Mouse (Mus musculus) kidney, adult 2 months (tissue): Measurements from ENCODE around the gene Nf1. TPM values are rescaled to one million over a fixed set of nuclear protein-coding genes. Genes with fewer than 3 reads are reported as not detected.

Experiments
- DNase-seq: peaks from one replicate; pipeline ENCODE4 v3.0.0; 2021
- H3K27ac ChIP-seq: fragments of 200-500 bp; 2 replicates; pipeline ENCODE4 v1.5.1; 2012; ENCODE audit warnings: low read depth, low read length, control low read depth, inconsistent platforms; ENCODE audit not compliant: insufficient read depth
- H3K27me3 ChIP-seq: fragments of 200-500 bp; replicated peaks from 2 replicates; pipeline ENCODE4 v1.6.1; 2012; ENCODE audit warnings: mild to moderate bottlenecking, moderate library complexity, low read length, inconsistent platforms; ENCODE audit not compliant: control insufficient read depth, insufficient read depth
- H3K36me3 ChIP-seq: fragments of 200-500 bp; 2 replicates; pipeline ENCODE4 v1.6.1; 2012; ENCODE audit warnings: mild to moderate bottlenecking, moderate library complexity, low read length, inconsistent platforms; ENCODE audit not compliant: control insufficient read depth, insufficient read depth
- H3K4me1 ChIP-seq: fragments of 200-500 bp; 2 replicates; pipeline ENCODE4 v1.6.1; 2011; ENCODE audit warnings: low read length; ENCODE audit not compliant: control insufficient read depth, insufficient read depth
- H3K4me3 ChIP-seq: fragments of 200-500 bp; 2 replicates; pipeline ENCODE4 v1.5.1; 2011; ENCODE audit warnings: mild to moderate bottlenecking, low read depth, low read length, control low read depth; ENCODE audit not compliant: insufficient read depth
- CTCF ChIP-seq: fragments of 200-500 bp; conservative IDR thresholded peaks from 2 replicates; pipeline ENCODE4 v1.5.1; 2011; ENCODE audit warnings: low read depth, mild to moderate bottlenecking, control low read depth, low read length, moderate library complexity, mixed read lengths; ENCODE audit not compliant: insufficient read depth, insufficient read length
- POLR2A ChIP-seq: fragments of 200-500 bp; IDR thresholded peaks from one replicate; pipeline ENCODE4 v1.6.1; 2011; ENCODE audit warnings: low read depth, low read length, control low read depth
- WGBS: fragments of 180-500 bp; shearing (Covaris S2); methylation state at CpG from one replicate; pipeline ENCODE4 v1.1.7; 2018; 5-methylcytosine and 5-hydroxymethylcytosine counted together
- polyA plus RNA-seq: library from polyadenylated mRNA; depleted of rRNA; stranded (reverse); fragments of >200 nt; gene quantifications from 2 replicates; pipeline ENCODE4 v1.2.3, GENCODE M21; 2012

The Nf1 gene
- polyA plus RNA-seq, 1 experiment, result 10.2 TPM

- Histone ChIP-seq H3K4me1 (0 out of 2 replicates have a peak, but pooled peaks cover 5% of the 10 kb centered on the region), H3K27ac (no peak overlapping the region), H3K4me3 (no peak overlapping the region), H3K27me3 (no peaks in the 10 kb centered on the region), H3K36me3 (no peaks in the 10 kb centered on the region; the same call in 1 of the 2 replicates)
- 92% methylated on average over 6 of the region's 6 CpGs for WGBS
- DNase-seq, result no peak
- TF ChIP-seq CTCF, result no peak
- no peak for TF ChIP-seq POLR2A
These were observed 193.8 kb downstream of the Nf1 start for GRCm38 (mm10) chr11:79533311-79533710.

DNA sequence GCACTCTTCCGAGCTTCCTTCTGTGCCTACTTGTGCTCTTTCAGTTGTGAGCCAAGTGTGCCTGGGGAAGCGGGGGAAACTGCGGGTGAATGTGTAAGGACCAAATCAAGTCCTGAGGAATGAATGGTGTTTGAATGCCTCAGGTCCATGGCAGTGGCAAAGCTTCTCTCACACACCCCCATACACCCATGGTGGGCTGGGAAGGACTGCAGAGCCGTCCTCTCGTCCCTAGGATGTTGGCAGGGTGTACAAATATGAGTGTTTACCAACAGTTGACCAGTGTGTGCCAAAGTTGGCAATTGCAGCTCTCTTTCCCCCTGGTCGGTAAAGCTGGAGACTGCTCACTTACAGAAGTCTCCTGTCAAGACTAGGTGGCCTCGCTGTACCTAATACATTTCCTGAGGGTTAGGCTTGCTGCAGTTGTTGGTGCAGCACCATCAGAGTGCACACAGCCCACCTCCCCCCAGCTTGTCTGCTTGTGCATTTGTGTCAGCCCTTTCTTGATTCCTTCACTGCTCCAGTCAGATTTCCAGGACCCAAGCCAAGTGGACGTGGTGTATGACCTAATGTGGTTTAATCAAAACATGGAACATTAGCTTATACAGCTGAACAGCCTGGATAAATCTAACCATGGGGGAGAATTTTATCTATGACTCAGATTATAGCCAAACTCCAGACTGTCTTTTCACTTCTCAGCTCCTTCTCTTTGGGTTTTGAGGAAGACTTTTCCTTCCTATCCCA is 194.6 kb downstream of the Nf1 start:
- WGBS, result 65% methylated on average over 8 of the region's 8 CpGs
- H3K4me3 ChIP-seq, result no peak overlapping the region
- no peak overlapping the region for H3K27ac ChIP-seq
- TF ChIP-seq CTCF (no peak), POLR2A (no peak)
- peak; percentile 25 for DNase-seq
- 0 out of 2 replicates have a peak, but pooled peaks cover 5% of the 10 kb centered on the region for H3K4me1 ChIP-seq
- no peaks in the 10 kb centered on the region for H3K27me3 ChIP-seq
- H3K36me3 ChIP-seq, result no peaks in the 10 kb centered on the region; the same call in 1 of the 2 replicates

GRCm38 (mm10) chr11:79535554-79535953 is 196.1 kb downstream of the Nf1 start:
- TF ChIP-seq POLR2A (no peak), CTCF (no peak)
- WGBS, result 88% methylated on average over 4 of the region's 4 CpGs
- Histone ChIP-seq H3K4me3 (no peak overlapping the region), H3K27ac (no peak overlapping the region), H3K36me3 (no peaks in the 10 kb centered on the region; the same call in 1 of the 2 replicates), H3K27me3 (no peaks in the 10 kb centered on the region), H3K4me1 (0 out of 2 replicates have a peak, but pooled peaks cover 5% of the 10 kb centered on the region)
- DNase-seq, result no peak

GRCm38 (mm10) chr11:79536293-79536692 is 196.8 kb downstream of the Nf1 start:
- Histone ChIP-seq H3K4me1 (0 out of 2 replicates have a peak, but pooled peaks cover 5% of the 10 kb centered on the region), H3K27me3 (no peaks in the 10 kb centered on the region), H3K36me3 (no peaks in the 10 kb centered on the region; the same call in 1 of the 2 replicates), H3K4me3 (no peak overlapping the region), H3K27ac (no peak overlapping the region)
- DNase-seq, result no peak
- WGBS, result 92% methylated on average over 3 of the region's 3 CpGs
- TF ChIP-seq CTCF (no peak), POLR2A (no peak)

- TF ChIP-seq POLR2A, result no peak
- TF ChIP-seq CTCF, result no peak
- no peaks in the 10 kb centered on the region for H3K27me3 ChIP-seq
- 88% methylated on average over 1 of the region's 1 CpGs for WGBS
- no peak for DNase-seq
- no peak overlapping the region for H3K4me3 ChIP-seq
- no peaks in the 10 kb centered on the region for H3K4me1 ChIP-seq
- H3K36me3 ChIP-seq, result peaks cover 5% of the 10 kb centered on the region
- no peak overlapping the region for H3K27ac ChIP-seq
These were observed 213.1 kb downstream of the Nf1 start for GRCm38 (mm10) chr11:79552622-79553021.

GRCm38 (mm10) chr11:79560536-79560935 is 221.0 kb downstream of the Nf1 start:
- no peaks in the 10 kb centered on the region for H3K4me1 ChIP-seq
- H3K4me3 ChIP-seq, result no peak overlapping the region
- TF ChIP-seq CTCF (no peak), POLR2A (no peak)
- 92% methylated on average over 4 of the region's 4 CpGs for WGBS
- peaks cover 4% of the 10 kb centered on the region for H3K36me3 ChIP-seq
- DNase-seq, result no peak
- no peaks in the 10 kb centered on the region for H3K27me3 ChIP-seq
- H3K27ac ChIP-seq, result no peak overlapping the region

DNA sequence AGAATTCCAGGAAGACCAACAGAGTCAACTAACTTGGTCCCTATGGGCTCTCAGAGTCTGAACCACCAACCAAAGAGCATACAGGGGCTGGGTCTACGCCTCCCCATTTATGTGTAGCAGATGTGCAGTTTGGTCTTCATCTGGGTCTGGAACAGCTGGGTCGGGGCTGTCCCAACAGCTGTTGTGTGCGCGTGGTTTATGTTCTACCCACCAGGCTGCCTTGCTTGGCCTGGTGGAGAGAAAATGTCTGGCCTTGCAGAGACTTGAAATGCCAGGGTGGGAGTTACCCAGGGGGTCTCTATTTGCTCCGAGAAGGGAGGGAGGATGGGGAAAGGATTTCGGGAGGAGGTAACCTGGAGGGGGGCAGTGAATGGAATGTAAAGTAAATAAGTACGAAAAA is 224.0 kb downstream of the Nf1 start:
- Histone ChIP-seq H3K36me3 (peaks cover 10% of the 10 kb centered on the region), H3K27ac (no peak overlapping the region), H3K27me3 (no peaks in the 10 kb centered on the region), H3K4me3 (no peak overlapping the region), H3K4me1 (no peaks in the 10 kb centered on the region)
- WGBS, result 91% methylated on average over 7 of the region's 7 CpGs
- TF ChIP-seq POLR2A (no peak), CTCF (no peak)
- no peak for DNase-seq

- Histone ChIP-seq H3K27me3 (no peaks in the 10 kb centered on the region), H3K36me3 (peaks cover 12% of the 10 kb centered on the region), H3K4me1 (no peaks in the 10 kb centered on the region), H3K27ac (no peak overlapping the region), H3K4me3 (no peak overlapping the region)
- WGBS, result 57% methylated on average over 1 of the region's 1 CpGs
- no peak for DNase-seq
- TF ChIP-seq POLR2A (no peak), CTCF (no peak)
These were observed 227.5 kb downstream of the Nf1 start for GRCm38 (mm10) chr11:79566947-79567346.
